Mouse (Mus musculus): ENCODE measurements around the gene Gpr176. TPM values are rescaled to one million over a fixed set of nuclear protein-coding genes. Genes with fewer than 3 reads are reported as not detected.
"Not testable (repeated sequence)": the region's sequence is repeated elsewhere in the genome, so short reads cannot be mapped to it uniquely, and the experiment has no call there.

The Gpr176 gene
- polyA plus RNA-seq, 1 experiment from 2014 or later = 6.2 TPM

DNA sequence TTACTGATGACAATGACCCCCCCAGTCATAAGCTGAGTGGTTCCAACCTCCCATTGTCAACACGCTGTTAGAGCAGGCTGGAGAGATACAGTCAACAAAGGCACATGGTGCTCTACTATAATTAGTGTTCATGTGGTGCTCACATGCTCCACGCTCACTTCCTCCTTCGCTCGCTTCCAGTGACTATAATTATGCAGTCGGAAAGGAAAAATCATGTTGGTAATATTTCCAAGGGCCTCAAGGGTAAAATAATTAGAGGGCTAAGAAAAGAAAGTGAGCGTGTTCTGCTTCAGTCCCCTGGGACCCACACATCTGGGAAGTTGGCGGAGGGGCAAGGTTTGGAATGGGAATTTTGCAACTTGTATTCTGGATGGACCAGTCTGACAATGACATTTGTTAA is 77.7 kb downstream of the Gpr176 start:
- H3K9me3 ChIP-seq (ENCODE audit: control insufficient read depth, low read length) = no peaks in the 10 kb centered on the region
- H3K9ac ChIP-seq (replicated peaks; ENCODE audit: low read depth, low read length) = no peak overlapping the region
- H3K27ac ChIP-seq (ENCODE audit: low read length) = no peak overlapping the region
- no peaks in the 10 kb centered on the region for H3K27me3 ChIP-seq (replicated peaks; ENCODE audit: control insufficient read depth, insufficient read depth, low read length)
- no peak overlapping the region for H3K4me2 ChIP-seq (ENCODE audit: low read length)
- H3K36me3 ChIP-seq (ENCODE audit: control insufficient read depth, insufficient read depth) = no peaks in the 10 kb centered on the region
- 75% methylated on average over 7 of the region's 7 CpGs for WGBS
- ATAC-seq = peak; percentile 58; the same call in 1 of the 2 replicates
- H3K4me3 ChIP-seq (replicated peaks; ENCODE audit: low read length) = no peak overlapping the region
- H3K4me1 ChIP-seq (replicated peaks; ENCODE audit: control insufficient read depth, insufficient read depth, low read length) = 0 out of 2 replicates have a peak, but pooled peaks cover 2% of the 10 kb centered on the region

DNA sequence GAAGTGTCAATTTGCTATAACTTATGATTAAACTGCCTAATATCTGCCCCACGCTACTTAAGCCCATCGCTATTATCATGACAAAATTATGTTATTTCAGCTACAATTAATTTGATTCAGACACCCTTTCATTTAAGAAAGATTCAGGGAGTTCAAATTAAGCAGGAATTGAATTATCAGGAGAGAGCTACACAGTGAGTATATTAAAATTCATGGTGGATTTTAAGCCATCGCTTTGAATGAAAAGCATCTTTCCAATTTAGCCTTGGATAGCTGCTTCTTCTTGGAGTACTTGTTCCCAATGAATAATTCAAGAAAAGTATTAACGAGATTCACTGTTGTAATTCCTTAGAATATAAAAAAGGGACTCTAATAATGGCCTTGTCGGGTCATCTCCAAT is 79.6 kb downstream of the Gpr176 start:
- peak; percentile 36 for ATAC-seq
- no peak overlapping the region for H3K27ac ChIP-seq (ENCODE audit: low read length)
- 36% methylated on average over 5 of the region's 5 CpGs for WGBS

GRCm38 (mm10) chr2:118289066-118289460 is 84.2 kb downstream of the Gpr176 start:
- H3K9me3 ChIP-seq (ENCODE audit: control insufficient read depth, low read length); H3K9ac ChIP-seq (replicated peaks; ENCODE audit: low read depth, low read length); H3K36me3 ChIP-seq (ENCODE audit: control insufficient read depth, insufficient read depth); H3K27me3 ChIP-seq (replicated peaks; ENCODE audit: control insufficient read depth, insufficient read depth, low read length); H3K4me2 ChIP-seq (ENCODE audit: low read length); ATAC-seq; H3K4me3 ChIP-seq (replicated peaks; ENCODE audit: low read length); H3K27ac ChIP-seq (ENCODE audit: low read length); H3K4me1 ChIP-seq (replicated peaks; ENCODE audit: control insufficient read depth, insufficient read depth, low read length): not testable (repeated sequence)
- WGBS = 87% methylated on average over 7 of the region's 7 CpGs

More for the DNA sequence above, 79.6 kb downstream of the Gpr176 start:
- Histone ChIP-seq H3K27me3 (replicated peaks; ENCODE audit: control insufficient read depth, insufficient read depth, low read length) (no peaks in the 10 kb centered on the region), H3K4me1 (replicated peaks; ENCODE audit: control insufficient read depth, insufficient read depth, low read length) (0 out of 2 replicates have a peak, but pooled peaks cover 2% of the 10 kb centered on the region), H3K4me3 (replicated peaks; ENCODE audit: low read length) (no peak overlapping the region), H3K9me3 (ENCODE audit: control insufficient read depth, low read length) (no peaks in the 10 kb centered on the region), H3K36me3 (ENCODE audit: control insufficient read depth, insufficient read depth) (no peaks in the 10 kb centered on the region), H3K9ac (replicated peaks; ENCODE audit: low read depth, low read length) (no peak overlapping the region), H3K4me2 (ENCODE audit: low read length) (no peak overlapping the region)

DNA sequence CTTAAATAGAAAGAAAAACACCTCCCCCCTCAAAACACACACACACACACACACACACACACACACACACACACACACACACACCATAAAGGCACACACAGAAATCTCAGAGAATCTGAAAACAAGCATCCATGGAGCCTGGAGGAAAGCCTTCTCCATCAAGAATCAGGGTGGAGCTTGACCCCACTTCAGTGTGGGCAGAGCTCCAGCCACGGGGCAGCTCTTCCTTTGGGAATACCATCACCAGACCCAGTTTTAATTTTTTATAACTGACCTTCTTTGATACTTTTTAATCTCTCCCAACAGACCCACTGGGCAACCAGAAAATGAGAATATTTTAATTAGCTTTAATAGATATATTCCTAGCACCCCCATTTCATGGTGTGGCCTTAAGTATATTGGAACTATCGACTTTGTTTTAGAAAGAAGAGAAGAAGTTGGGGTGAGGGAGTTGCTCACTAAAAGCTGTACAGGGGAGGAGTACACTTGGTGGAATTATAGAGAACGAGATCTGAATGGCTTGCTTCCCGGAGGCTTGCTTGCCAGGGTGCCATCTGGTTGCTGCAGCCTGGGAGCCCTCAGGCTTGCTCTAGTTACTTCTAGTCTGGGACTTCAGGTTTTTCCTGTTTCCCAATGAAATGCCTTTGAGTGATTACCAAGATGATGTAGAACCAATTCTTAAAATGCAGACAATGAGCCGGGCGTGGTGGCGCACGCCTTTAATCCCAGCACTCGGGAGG is 84.7 kb downstream of the Gpr176 start:
- H3K4me3 ChIP-seq (replicated peaks; ENCODE audit: low read length) = no peak overlapping the region
- H3K9ac ChIP-seq (replicated peaks; ENCODE audit: low read depth, low read length) = no peak overlapping the region
- no peak overlapping the region for H3K4me2 ChIP-seq (ENCODE audit: low read length)
- H3K27me3 ChIP-seq (replicated peaks; ENCODE audit: control insufficient read depth, insufficient read depth, low read length) = no peaks in the 10 kb centered on the region
- no peaks in the 10 kb centered on the region for H3K9me3 ChIP-seq (ENCODE audit: control insufficient read depth, low read length)
- H3K4me1 ChIP-seq (replicated peaks; ENCODE audit: control insufficient read depth, insufficient read depth, low read length) = no peaks in the 10 kb centered on the region
- WGBS = 86% methylated on average over 9 of the region's 9 CpGs
- ATAC-seq = no peak
- no peaks in the 10 kb centered on the region for H3K36me3 ChIP-seq (ENCODE audit: control insufficient read depth, insufficient read depth)
- no peak overlapping the region for H3K27ac ChIP-seq (ENCODE audit: low read length)

- Histone ChIP-seq H3K9ac (replicated peaks; ENCODE audit: low read depth, low read length) (no peak overlapping the region), H3K4me3 (replicated peaks; ENCODE audit: low read length) (no peak overlapping the region), H3K36me3 (ENCODE audit: control insufficient read depth, insufficient read depth) (no peaks in the 10 kb centered on the region), H3K27ac (ENCODE audit: low read length) (no peak overlapping the region), H3K4me1 (replicated peaks; ENCODE audit: control insufficient read depth, insufficient read depth, low read length) (no peaks in the 10 kb centered on the region), H3K9me3 (ENCODE audit: control insufficient read depth, low read length) (no peaks in the 10 kb centered on the region), H3K27me3 (replicated peaks; ENCODE audit: control insufficient read depth, insufficient read depth, low read length) (no peaks in the 10 kb centered on the region), H3K4me2 (ENCODE audit: low read length) (no peak overlapping the region)
- WGBS = 53% methylated on average over 4 of the region's 4 CpGs
- ATAC-seq = 0 out of 2 replicates have a peak, but pooled peaks have one; percentile 28
Observed at GRCm38 (mm10) chr2:118287678-118288077, 85.5 kb downstream of the Gpr176 start.

GRCm38 (mm10) chr2:118282467-118282866 is 90.8 kb downstream of the Gpr176 start:
- H3K9ac ChIP-seq (replicated peaks; ENCODE audit: low read depth, low read length) = no peak overlapping the region
- no peak overlapping the region for H3K4me3 ChIP-seq (replicated peaks; ENCODE audit: low read length)
- no peak for ATAC-seq
- no peaks in the 10 kb centered on the region for H3K36me3 ChIP-seq (ENCODE audit: control insufficient read depth, insufficient read depth)
- no peaks in the 10 kb centered on the region for H3K27me3 ChIP-seq (replicated peaks; ENCODE audit: control insufficient read depth, insufficient read depth, low read length)
- no peaks in the 10 kb centered on the region for H3K9me3 ChIP-seq (ENCODE audit: control insufficient read depth, low read length)
- no peak overlapping the region for H3K4me2 ChIP-seq (ENCODE audit: low read length)
- no peaks in the 10 kb centered on the region for H3K4me1 ChIP-seq (replicated peaks; ENCODE audit: control insufficient read depth, insufficient read depth, low read length)
- whole genome bisulfite sequencing = 74% methylated on average over 3 of the region's 3 CpGs
- no peak overlapping the region for H3K27ac ChIP-seq (ENCODE audit: low read length)

DNA sequence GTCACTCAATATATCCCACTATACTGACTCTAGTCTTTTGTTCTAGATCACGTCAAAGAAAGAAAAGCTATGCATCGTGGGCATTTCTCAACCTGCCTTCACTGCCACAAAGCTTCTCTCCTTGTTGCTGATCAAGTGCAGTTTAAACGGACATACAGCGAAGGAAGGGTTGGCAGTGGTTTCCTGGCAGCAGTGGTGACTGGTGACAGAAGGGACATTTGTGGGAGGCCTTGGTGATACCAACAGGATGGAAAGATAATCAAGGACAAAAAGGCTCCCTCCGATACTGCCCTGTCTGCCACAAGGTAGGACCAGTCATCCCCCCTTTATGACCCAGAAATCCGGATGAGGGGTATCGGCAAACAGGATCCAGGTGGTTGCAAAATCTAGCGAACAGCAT is 95.0 kb downstream of the Gpr176 start:
- no peak overlapping the region for H3K4me2 ChIP-seq (ENCODE audit: low read length)
- 82% methylated on average over 8 of the region's 8 CpGs for WGBS
- no peak overlapping the region for H3K27ac ChIP-seq (ENCODE audit: low read length)
- peaks cover 3% of the 10 kb centered on the region; the same call in 1 of the 2 replicates for H3K4me1 ChIP-seq (replicated peaks; ENCODE audit: control insufficient read depth, insufficient read depth, low read length)
- no peaks in the 10 kb centered on the region for H3K36me3 ChIP-seq (ENCODE audit: control insufficient read depth, insufficient read depth)
- no peak overlapping the region for H3K4me3 ChIP-seq (replicated peaks; ENCODE audit: low read length)
- H3K27me3 ChIP-seq (replicated peaks; ENCODE audit: control insufficient read depth, insufficient read depth, low read length) = no peaks in the 10 kb centered on the region
- H3K9me3 ChIP-seq (ENCODE audit: control insufficient read depth, low read length) = no peaks in the 10 kb centered on the region
- ATAC-seq = no peak
- no peak overlapping the region for H3K9ac ChIP-seq (replicated peaks; ENCODE audit: low read depth, low read length)

- H3K36me3 ChIP-seq (ENCODE audit: control insufficient read depth, insufficient read depth) = no peaks in the 10 kb centered on the region
- no peak overlapping the region for H3K9ac ChIP-seq (replicated peaks; ENCODE audit: low read depth, low read length)
- peaks cover 12% of the 10 kb centered on the region for H3K4me1 ChIP-seq (replicated peaks; ENCODE audit: control insufficient read depth, insufficient read depth, low read length)
- H3K27me3 ChIP-seq (replicated peaks; ENCODE audit: control insufficient read depth, insufficient read depth, low read length) = no peaks in the 10 kb centered on the region
- no peak overlapping the region for H3K4me3 ChIP-seq (replicated peaks; ENCODE audit: low read length)
- no peak for ATAC-seq
- WGBS = 88% methylated on average over 10 of the region's 10 CpGs
- no peak overlapping the region for H3K4me2 ChIP-seq (ENCODE audit: low read length)
- H3K9me3 ChIP-seq (ENCODE audit: control insufficient read depth, low read length) = no peaks in the 10 kb centered on the region
- H3K27ac ChIP-seq (ENCODE audit: low read length) = no peak overlapping the region
Observed at GRCm38 (mm10) chr2:118271606-118272005, 101.6 kb downstream of the Gpr176 start.

DNA sequence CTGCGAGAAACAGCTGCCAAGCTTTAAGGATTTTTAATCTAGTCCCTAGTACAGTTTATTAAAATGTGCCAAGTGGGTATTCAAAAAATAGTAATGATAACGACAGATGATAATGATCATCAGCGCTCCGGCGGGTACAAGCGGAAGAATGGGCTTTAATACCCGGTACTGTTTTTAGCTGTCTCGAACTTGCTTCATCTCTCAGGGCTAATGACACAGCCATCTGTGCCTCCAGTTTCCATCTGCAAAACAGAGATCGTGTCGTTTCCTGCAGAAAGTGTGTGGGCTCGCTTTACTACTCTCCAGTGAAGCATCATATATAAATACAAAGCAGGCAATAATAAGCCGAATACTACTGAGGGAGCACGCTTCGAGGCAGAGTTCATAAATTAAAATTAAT is 103.0 kb downstream of the Gpr176 start:
- no peak overlapping the region for H3K4me3 ChIP-seq (replicated peaks; ENCODE audit: low read length)
- H3K9ac ChIP-seq (replicated peaks; ENCODE audit: low read depth, low read length) = no peak overlapping the region
- 42% methylated on average over 14 of the region's 14 CpGs for WGBS
- peak; percentile 72 for ATAC-seq
- H3K9me3 ChIP-seq (ENCODE audit: control insufficient read depth, low read length) = no peaks in the 10 kb centered on the region
- H3K27ac ChIP-seq (ENCODE audit: low read length) = peak overlapping the region; percentile 73
- H3K4me1 ChIP-seq (replicated peaks; ENCODE audit: control insufficient read depth, insufficient read depth, low read length) = peaks cover 12% of the 10 kb centered on the region
- no peaks in the 10 kb centered on the region for H3K27me3 ChIP-seq (replicated peaks; ENCODE audit: control insufficient read depth, insufficient read depth, low read length)
- no peaks in the 10 kb centered on the region for H3K36me3 ChIP-seq (ENCODE audit: control insufficient read depth, insufficient read depth)
- H3K4me2 ChIP-seq (ENCODE audit: low read length) = peak overlapping the region; percentile 30

GRCm38 (mm10) chr2:118263914-118264201 is 109.4 kb downstream of the Gpr176 start:
- no peak overlapping the region for H3K4me3 ChIP-seq (replicated peaks; ENCODE audit: low read length)
- H3K36me3 ChIP-seq (ENCODE audit: control insufficient read depth, insufficient read depth) = no peaks in the 10 kb centered on the region
- no peaks in the 10 kb centered on the region for H3K27me3 ChIP-seq (replicated peaks; ENCODE audit: control insufficient read depth, insufficient read depth, low read length)
- no peak for ATAC-seq
- peaks cover 5% of the 10 kb centered on the region; the same call in 1 of the 2 replicates for H3K4me1 ChIP-seq (replicated peaks; ENCODE audit: control insufficient read depth, insufficient read depth, low read length)
- 63% methylated on average over 2 of the region's 2 CpGs for WGBS
- no peak overlapping the region for H3K9ac ChIP-seq (replicated peaks; ENCODE audit: low read depth, low read length)
- H3K27ac ChIP-seq (ENCODE audit: low read length) = no peak overlapping the region
- H3K9me3 ChIP-seq (ENCODE audit: control insufficient read depth, low read length) = no peaks in the 10 kb centered on the region
- no peak overlapping the region for H3K4me2 ChIP-seq (ENCODE audit: low read length)

Measured in forebrain, embryonic 16.5 days (tissue).